Mouse (Mus musculus): Measurements from ENCODE around the gene Daw1.

- no peak for TF ChIP-seq CTCF (IDR thresholded peaks at IDR 0.05; ENCODE audit: borderline replicate concordance, insufficient read depth, low read depth, low read length)
- no peak for TF ChIP-seq POLR2A (IDR thresholded peaks at IDR 0.05; ENCODE audit: borderline replicate concordance, insufficient read depth, low read length)
These were observed 2.7 kb upstream of the Daw1 start for GRCm38 (mm10) chr1:83156876-83157275.

Data from cerebellum, adult 2 months (tissue).